Mouse (Mus musculus) hindbrain, embryonic 16.5 days (tissue): ENCODE measurements around the gene Plscr3. TPM values are rescaled to one million over a fixed set of nuclear protein-coding genes. Genes with fewer than 3 reads are reported as not detected.

Experiments used
- ATAC-seq: fragments of 200-750 bp; cut with Nextera tagmentation; 2 replicates; pipeline ENCODE4 v1.8.0; 2017; ENCODE audit warnings: moderate TSS enrichment, moderate library complexity
- H3K27ac ChIP-seq: fragments of 300-500 bp; sonication (generic); 2 replicates; pipeline ENCODE4 v1.5.1; 2014; ENCODE audit warnings: low read depth, mild to moderate bottlenecking, control low read depth, low read length, moderate library complexity
- H3K27me3 ChIP-seq: fragments of 300-500 bp; sonication (generic); replicated peaks from 2 replicates; pipeline ENCODE4 v1.6.1; 2014; ENCODE audit warnings: low read length; ENCODE audit not compliant: control insufficient read depth, insufficient read depth
- H3K36me3 ChIP-seq: fragments of 300-500 bp; sonication (generic); 2 replicates; pipeline ENCODE4 v1.6.1; 2014; ENCODE audit warnings: mild to moderate bottlenecking, low read length, moderate library complexity, mixed read lengths; ENCODE audit not compliant: control insufficient read depth, insufficient read depth
- H3K4me1 ChIP-seq: fragments of 300-500 bp; sonication (generic); 2 replicates; pipeline ENCODE4 v1.6.1; 2014; ENCODE audit warnings: low read depth, low read length; ENCODE audit not compliant: control insufficient read depth, insufficient read depth
- H3K4me2 ChIP-seq: fragments of 300-500 bp; sonication (generic); 2 replicates; pipeline ENCODE4 v1.6.1; 2014; ENCODE audit warnings: mild to moderate bottlenecking, low read length, control low read depth, moderate library complexity
- H3K4me3 ChIP-seq: fragments of 300-500 bp; sonication (generic); 2 replicates; pipeline ENCODE4 v1.5.1; 2014; ENCODE audit warnings: mild to moderate bottlenecking, low read length, control low read depth, moderate library complexity
- H3K9ac ChIP-seq: fragments of 300-500 bp; sonication (generic); 2 replicates; pipeline ENCODE4 v1.6.1; 2014; ENCODE audit warnings: low read depth, mild to moderate bottlenecking, control low read depth, low read length, moderate library complexity
- H3K9me3 ChIP-seq: fragments of 300-500 bp; sonication (generic); 2 replicates; pipeline ENCODE4 v1.6.1; 2014; ENCODE audit warnings: mild to moderate bottlenecking, low read length, moderate library complexity; ENCODE audit not compliant: control insufficient read depth
- WGBS: fragments of 180-500 bp; shearing (Covaris S2); extraction: QIAGEN DNeasy Blood & Tissue Kit; methylation state at CpG from one replicate; pipeline ENCODE4 v1.1.7; 2014; 5-methylcytosine and 5-hydroxymethylcytosine counted together
- polyA plus RNA-seq: library from polyadenylated mRNA; unstranded; fragments of >200 nt; fragmentation: Nextera tagmentation; extraction: Ambion mirVana; gene quantifications from 2 replicates; pipeline ENCODE4 v1.2.1, GENCODE M21; 2015

Gene Plscr3
- polyA plus RNA-seq, 1 experiment from 2014 or later, result 37.3 TPM

DNA sequence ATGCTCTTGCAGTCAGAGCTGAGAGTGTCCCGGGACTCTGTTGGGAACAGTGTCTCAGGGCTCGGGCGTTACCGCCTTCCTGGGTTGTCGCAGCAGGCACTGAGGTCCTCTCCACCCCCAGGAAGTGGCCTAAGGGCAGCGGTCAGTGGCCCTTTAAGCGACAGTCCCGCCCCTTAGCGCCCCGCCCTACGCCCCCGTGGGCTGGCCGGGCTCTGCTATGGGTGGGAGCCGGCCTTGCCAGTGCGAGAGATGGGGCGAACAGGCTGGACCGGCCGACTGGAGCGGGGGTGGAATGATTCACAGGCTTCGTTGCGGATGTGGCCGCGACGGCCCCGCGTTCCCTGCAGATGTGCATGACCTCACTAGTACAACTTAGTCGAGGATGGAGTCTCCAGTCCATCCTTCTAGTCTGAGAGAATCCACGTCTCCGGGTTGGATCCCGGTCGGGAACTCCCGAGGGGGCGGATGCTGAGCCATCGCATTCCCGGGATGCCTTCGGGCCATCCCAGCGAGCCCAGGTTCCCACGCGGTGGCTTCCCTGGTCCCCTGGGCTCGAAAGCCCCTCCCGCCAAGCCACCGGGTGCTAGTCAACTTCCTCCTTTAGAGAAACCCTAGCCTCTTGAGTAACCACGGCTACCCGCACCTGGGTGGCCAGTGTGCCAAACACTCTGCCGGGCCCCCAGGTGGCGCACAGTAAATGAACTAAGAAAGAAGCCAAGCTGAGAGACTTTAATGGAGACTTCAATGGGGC is 34.9 kb downstream of the Plscr3 start, which contains the start of gene Kctd11:
Kctd11 (minus strand) TSS at position 554 of the 751 bp plus-strand sequence.
- Histone ChIP-seq H3K9me3 (no peaks in the 10 kb centered on the region), H3K27ac (peak within 1 kb of the TSS; percentile 60; the same call in 1 of the 2 replicates), H3K9ac (peak within 1 kb of the TSS; percentile 63), H3K4me3 (peak within 1 kb of the TSS; percentile 50), H3K36me3 (no peaks in the 10 kb centered on the region), H3K4me2 (peak within 1 kb of the TSS; percentile 84), H3K4me1 (peaks cover 6% of the 10 kb centered on the region), H3K27me3 (0 out of 2 replicates have a peak, but pooled peaks cover 6% of the 10 kb centered on the region)
- peak; percentile 88 for ATAC-seq
- WGBS, result under 1% methylated on average over 46 of the region's 46 CpGs

DNA sequence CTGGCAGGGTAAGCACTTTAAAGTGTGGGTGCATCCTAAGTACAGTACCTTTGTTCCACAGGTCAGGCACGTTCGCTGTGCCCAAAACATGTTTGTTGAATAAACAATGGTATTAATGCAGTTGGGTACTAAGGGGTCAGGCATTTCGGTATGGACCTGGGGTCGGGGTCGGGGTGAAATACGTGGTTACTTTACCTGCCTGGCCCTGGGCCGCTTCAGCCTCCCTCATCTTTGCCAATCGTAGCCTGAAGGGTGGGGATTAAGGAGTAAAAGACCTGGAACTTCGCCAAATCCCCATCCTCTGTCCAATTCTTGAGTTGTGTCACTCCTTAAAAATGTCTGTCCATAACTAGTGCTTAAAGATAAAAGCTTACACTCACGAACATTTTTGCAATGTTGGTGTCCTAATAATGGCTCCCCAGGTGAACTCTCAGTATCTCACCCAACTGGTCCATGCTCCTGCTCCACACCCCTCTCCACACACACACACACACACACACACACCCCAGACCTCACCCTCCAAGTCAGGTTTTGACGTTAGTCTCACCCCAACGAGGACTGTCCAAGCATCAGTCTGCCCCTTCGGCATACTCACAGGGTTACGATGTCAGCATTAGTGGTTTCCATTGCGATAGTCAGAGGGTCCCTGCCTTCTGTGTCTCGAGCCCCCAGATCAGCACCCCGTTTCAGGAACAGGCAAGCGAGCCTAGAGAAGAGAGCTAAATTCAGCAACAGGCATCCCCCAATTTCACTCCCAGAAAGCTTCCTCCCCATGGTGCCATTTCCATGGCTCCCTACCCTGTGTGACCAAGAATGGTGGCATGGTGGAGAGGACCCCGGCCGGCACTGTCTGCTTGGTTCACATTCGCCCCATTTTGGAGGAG is 35.9 kb downstream of the Plscr3 start:
- Histone ChIP-seq H3K9ac (peak overlapping the region; percentile 63), H3K27ac (no peak overlapping the region)
- WGBS, result 63% methylated on average over 21 of the region's 21 CpGs

DNA sequence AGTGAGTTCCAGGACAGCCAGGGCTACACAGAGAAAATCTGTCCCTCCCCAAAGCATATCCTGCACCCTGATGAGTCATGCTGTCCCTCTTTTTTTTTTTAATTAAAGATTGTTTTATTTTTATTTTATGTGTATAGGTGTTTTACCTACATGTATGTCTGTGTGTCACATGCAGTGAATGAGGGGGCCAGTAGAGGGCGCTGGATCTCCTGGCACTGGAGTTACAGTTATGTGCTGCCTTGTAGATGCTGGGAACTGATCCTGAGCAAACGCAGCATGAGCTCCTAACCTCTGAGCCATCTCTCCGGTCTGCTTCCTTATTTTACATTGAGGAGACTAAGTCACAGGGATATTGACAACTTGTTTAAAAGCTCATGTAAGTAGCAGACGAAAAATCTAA is 36.9 kb downstream of the Plscr3 start:
- Histone ChIP-seq H3K27ac (no peak overlapping the region), H3K9me3 (no peaks in the 10 kb centered on the region), H3K4me1 (peaks cover 3% of the 10 kb centered on the region; the same call in 1 of the 2 replicates), H3K27me3 (0 out of 2 replicates have a peak, but pooled peaks cover 6% of the 10 kb centered on the region), H3K36me3 (no peaks in the 10 kb centered on the region), H3K4me3 (no peak overlapping the region), H3K9ac (no peak overlapping the region), H3K4me2 (no peak overlapping the region)
- WGBS, result 62% methylated on average over 4 of the region's 4 CpGs
- ATAC-seq, result no peak

More for the DNA sequence above, 35.9 kb downstream of the Plscr3 start:
- Histone ChIP-seq H3K4me1 (peaks cover 6% of the 10 kb centered on the region), H3K27me3 (0 out of 2 replicates have a peak, but pooled peaks cover 6% of the 10 kb centered on the region), H3K9me3 (no peaks in the 10 kb centered on the region), H3K36me3 (no peaks in the 10 kb centered on the region), H3K4me3 (peak overlapping the region; percentile 50), H3K4me2 (peak overlapping the region; percentile 84)
- ATAC-seq, result no peak

DNA sequence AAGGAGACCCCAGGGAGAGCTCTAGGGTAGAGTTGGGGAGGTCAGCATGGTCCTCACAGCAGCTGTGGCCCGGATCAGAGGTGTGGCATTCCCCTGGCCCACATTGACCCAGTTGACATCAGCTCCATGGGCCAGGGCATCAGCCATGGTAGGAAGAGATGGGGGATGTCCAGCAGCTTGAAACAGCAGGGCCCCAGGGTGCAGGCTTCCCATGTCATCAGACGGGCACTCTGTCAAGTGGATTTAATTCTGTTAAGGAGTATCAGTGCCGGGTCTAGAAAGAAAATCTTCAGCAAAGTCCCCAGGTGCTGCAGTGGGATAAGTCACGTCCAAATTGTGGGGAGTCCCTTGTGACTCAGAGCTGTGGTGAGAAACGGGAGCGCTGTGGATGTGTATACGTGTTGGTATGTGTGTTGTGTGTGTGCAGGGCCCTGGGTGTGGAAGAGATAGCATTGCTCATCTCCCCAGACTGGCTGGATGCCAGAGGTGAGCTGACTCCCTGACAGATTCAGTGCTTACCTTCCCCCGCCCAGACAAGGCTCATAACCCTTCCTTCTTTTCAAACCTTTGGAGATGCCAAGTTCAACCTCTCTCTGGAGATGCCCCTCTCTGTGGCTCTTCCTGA is 37.5 kb downstream of the Plscr3 start:
- no peak for ATAC-seq
- H3K27ac ChIP-seq, result no peak overlapping the region
- no peaks in the 10 kb centered on the region for H3K36me3 ChIP-seq
- H3K4me3 ChIP-seq, result no peak overlapping the region
- 0 out of 2 replicates have a peak, but pooled peaks cover 6% of the 10 kb centered on the region for H3K27me3 ChIP-seq
- H3K4me1 ChIP-seq, result peaks cover 3% of the 10 kb centered on the region; the same call in 1 of the 2 replicates
- no peaks in the 10 kb centered on the region for H3K9me3 ChIP-seq
- no peak overlapping the region for H3K4me2 ChIP-seq
- 86% methylated on average over 8 of the region's 8 CpGs for WGBS
- no peak overlapping the region for H3K9ac ChIP-seq

DNA sequence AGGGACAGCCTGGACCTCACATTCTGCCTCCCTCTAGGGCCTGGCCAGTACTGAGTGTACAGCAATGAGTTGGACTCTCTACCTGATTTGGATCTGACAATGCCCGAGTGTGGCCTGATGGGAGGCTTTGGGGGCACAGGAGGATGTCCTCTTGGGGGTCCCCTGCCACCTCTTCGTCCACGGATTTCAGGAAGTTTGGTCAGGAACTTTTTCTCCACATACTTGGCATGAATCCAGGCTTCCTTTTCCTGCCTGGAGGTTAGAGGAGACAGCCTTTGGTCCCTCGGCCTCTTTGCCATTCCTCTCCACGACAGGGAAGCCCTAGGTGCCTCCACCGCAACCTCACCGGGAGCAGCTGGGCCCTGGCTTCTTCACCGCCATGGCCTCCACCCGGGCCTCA is 38.1 kb downstream of the Plscr3 start:
- no peak overlapping the region for H3K9ac ChIP-seq
- no peak overlapping the region for H3K4me2 ChIP-seq
- H3K4me1 ChIP-seq, result peaks cover 3% of the 10 kb centered on the region; the same call in 1 of the 2 replicates
- H3K4me3 ChIP-seq, result no peak overlapping the region
- no peak overlapping the region for H3K27ac ChIP-seq
- H3K27me3 ChIP-seq, result 0 out of 2 replicates have a peak, but pooled peaks cover 6% of the 10 kb centered on the region
- no peak for ATAC-seq
- no peaks in the 10 kb centered on the region for H3K36me3 ChIP-seq
- H3K9me3 ChIP-seq, result no peaks in the 10 kb centered on the region
- 85% methylated on average over 9 of the region's 9 CpGs for WGBS

DNA sequence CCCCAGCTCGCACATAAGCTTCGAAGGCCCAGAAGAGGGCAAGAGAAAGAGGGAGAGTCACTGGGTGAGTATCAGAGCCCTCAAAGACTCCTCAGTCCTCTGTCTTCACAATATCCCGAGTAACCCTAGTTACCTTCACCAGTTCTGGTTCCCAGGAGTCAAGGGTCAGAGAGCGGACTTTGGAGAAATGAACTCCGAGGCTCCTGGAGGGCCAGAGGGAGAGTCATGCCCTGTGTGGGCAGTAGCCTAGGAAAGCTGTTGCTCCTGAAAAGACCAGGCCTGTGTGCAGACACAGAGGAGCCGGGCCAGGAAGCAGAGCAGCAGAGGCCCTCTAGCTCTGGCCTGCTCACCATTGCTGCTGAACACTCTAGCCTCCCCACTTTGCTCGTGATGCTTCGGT is 38.5 kb downstream of the Plscr3 start:
- H3K9ac ChIP-seq, result no peak overlapping the region
- WGBS, result 76% methylated on average over 8 of the region's 8 CpGs
- 0 out of 2 replicates have a peak, but pooled peaks cover 6% of the 10 kb centered on the region for H3K27me3 ChIP-seq
- H3K4me3 ChIP-seq, result no peak overlapping the region
- H3K9me3 ChIP-seq, result no peaks in the 10 kb centered on the region
- H3K4me2 ChIP-seq, result no peak overlapping the region
- H3K4me1 ChIP-seq, result 0 out of 2 replicates have a peak, but pooled peaks cover 3% of the 10 kb centered on the region
- H3K27ac ChIP-seq, result no peak overlapping the region
- no peak for ATAC-seq
- H3K36me3 ChIP-seq, result no peaks in the 10 kb centered on the region

DNA sequence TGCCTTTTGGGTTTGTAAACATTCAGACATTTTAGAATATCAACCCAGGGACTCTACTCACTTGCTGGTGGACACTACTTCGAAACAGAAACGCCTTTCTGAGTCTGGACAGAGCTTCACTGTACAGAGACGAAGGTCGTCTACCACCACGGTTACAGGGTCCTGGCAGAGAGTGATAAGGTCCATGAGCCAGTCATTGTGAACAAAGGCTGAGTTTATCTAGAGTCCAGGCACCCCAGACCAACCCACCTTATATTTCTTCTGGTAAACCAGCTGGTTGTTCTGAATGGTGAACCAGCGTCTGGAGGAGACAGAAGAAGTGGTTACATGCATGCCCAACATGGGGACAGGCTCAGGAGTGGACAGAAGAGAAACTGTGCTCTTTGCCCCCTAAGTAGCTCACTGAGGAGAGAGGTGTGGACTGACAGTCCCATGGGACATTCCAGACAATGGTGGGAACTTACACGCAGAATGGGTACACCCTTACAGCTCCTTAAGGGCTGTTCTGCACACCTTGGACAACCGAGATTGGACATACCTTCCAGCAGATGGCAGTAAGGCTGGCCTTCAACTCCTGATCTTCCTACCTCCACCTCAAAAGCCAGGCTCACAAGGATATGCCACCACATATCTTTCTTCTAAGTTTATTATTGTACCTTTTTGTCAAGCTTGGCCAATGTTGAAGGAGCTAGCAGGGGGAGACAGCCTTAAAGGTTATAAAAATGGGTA is 40.9 kb downstream of the Plscr3 start:
- Histone ChIP-seq H3K36me3 (no peaks in the 10 kb centered on the region), H3K4me3 (no peak overlapping the region), H3K27ac (no peak overlapping the region), H3K27me3 (no peaks in the 10 kb centered on the region), H3K4me2 (no peak overlapping the region), H3K9ac (no peak overlapping the region), H3K9me3 (no peaks in the 10 kb centered on the region), H3K4me1 (no peaks in the 10 kb centered on the region)
- WGBS, result 82% methylated on average over 8 of the region's 8 CpGs
- ATAC-seq, result no peak

DNA sequence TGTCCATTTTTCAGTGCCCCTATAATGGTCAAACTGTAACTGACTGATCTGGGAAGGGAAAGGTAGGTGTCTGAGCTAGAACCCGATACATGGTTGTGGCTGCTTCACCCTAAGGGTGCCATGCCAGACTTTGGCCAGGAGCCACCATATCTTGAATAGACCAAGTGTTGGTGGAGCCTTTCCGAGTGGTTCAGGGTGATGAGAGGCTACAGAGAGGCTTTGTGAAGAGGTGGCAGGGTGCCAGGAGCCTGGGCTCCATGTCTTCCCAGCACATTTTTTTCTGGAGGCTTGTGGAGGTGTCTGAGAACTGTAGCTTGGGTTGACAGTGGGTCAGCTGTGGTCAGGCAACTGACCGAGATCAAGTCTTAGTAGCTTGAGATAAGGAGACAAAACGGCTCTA is 45.3 kb downstream of the Plscr3 start:
- Histone ChIP-seq H3K27me3 (no peaks in the 10 kb centered on the region), H3K9me3 (no peaks in the 10 kb centered on the region), H3K4me1 (no peaks in the 10 kb centered on the region), H3K4me2 (no peak overlapping the region), H3K9ac (no peak overlapping the region), H3K36me3 (no peaks in the 10 kb centered on the region), H3K27ac (no peak overlapping the region), H3K4me3 (no peak overlapping the region)
- 57% methylated on average over 4 of the region's 4 CpGs for WGBS
- 0 out of 2 replicates have a peak, but pooled peaks have one; percentile 34 for ATAC-seq
